Mouse (Mus musculus) ES-Bruce4 (cell line): Measurements from ENCODE around the gene Adamts10. TPM values are rescaled to one million over a fixed set of nuclear protein-coding genes. Genes with fewer than 3 reads are reported as not detected.

Source experiments
- H3K27ac ChIP-seq: 2 replicates; pipeline ENCODE4 v1.5.1; 2012; ENCODE audit warnings: low read length, inconsistent platforms; ENCODE audit not compliant: insufficient read depth
- H3K27me3 ChIP-seq: 2 replicates; pipeline ENCODE4 v1.6.1; 2012; ENCODE audit warnings: mild to moderate bottlenecking, low read length, inconsistent platforms; ENCODE audit not compliant: control insufficient read depth, poor library complexity, insufficient read depth, severe bottlenecking
- H3K36me3 ChIP-seq: 2 replicates; pipeline ENCODE4 v1.6.1; 2012; ENCODE audit warnings: inconsistent platforms, mild to moderate bottlenecking, low read length, moderate library complexity; ENCODE audit not compliant: control insufficient read depth, poor library complexity, insufficient read depth, severe bottlenecking
- H3K4me1 ChIP-seq: one replicate; pipeline ENCODE4 v1.8.1; 2011; ENCODE audit warnings: low read length; ENCODE audit not compliant: control insufficient read depth, insufficient read depth
- H3K4me3 ChIP-seq: 2 replicates; pipeline ENCODE4 v1.5.1; 2011; ENCODE audit warnings: low read depth, mild to moderate bottlenecking, low read length
- H3K9ac ChIP-seq: 2 replicates; pipeline ENCODE4 v1.6.1; 2012; ENCODE audit warnings: low read depth, mild to moderate bottlenecking, inconsistent platforms; ENCODE audit not compliant: poor library complexity, severe bottlenecking
- H3K9me3 ChIP-seq: replicated peaks from 2 replicates; pipeline ENCODE4 v1.6.1; 2012; ENCODE audit warnings: mild to moderate bottlenecking, low read length, inconsistent platforms; ENCODE audit not compliant: control insufficient read depth, poor library complexity, insufficient read depth, severe bottlenecking
- CTCF ChIP-seq: IDR thresholded peaks from one replicate; pipeline ENCODE4 v1.8.1; 2011; ENCODE audit warnings: low read depth, low read length
- EP300 ChIP-seq: IDR thresholded peaks from 2 replicates; pipeline ENCODE4 v1.6.1; 2011; ENCODE audit warnings: low read depth, low read length; ENCODE audit not compliant: insufficient read depth
- POLR2A ChIP-seq: IDR thresholded peaks from one replicate; pipeline ENCODE4 v1.8.1; 2011; ENCODE audit warnings: low read length; ENCODE audit not compliant: insufficient read depth
- polyA plus RNA-seq: library from polyadenylated mRNA; stranded (reverse); fragments of >200 nt; gene quantifications from 2 replicates; pipeline ENCODE4 v1.2.4, GENCODE M21; 2011; ENCODE audit warnings: low read depth; ENCODE audit not compliant: missing spikeins, insufficient read depth, insufficient read length

The Adamts10 gene
- polyA plus RNA-seq, 1 experiment = 12.7 TPM

DNA sequence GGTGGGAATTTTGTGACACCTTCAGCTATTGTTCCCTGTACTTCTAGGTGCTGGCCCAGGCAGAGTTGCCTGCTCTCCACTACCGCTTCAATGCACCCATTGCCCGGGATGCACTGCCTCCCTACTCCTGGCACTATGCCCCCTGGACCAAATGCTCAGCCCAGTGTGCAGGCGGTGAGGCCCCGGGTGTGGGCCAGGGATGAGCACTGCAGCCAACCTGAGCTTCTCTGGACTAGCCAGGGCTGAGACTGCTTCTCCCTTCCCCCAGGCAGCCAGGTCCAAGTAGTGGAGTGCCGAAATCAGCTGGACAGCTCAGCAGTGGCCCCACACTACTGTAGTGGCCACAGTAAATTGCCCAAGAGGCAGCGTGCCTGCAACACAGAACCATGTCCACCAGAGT is 25.2 kb downstream of the Adamts10 start:
- no peak overlapping the region for H3K4me3 ChIP-seq
- no peak overlapping the region for H3K27ac ChIP-seq
- no peaks in the 10 kb centered on the region for H3K27me3 ChIP-seq
- H3K36me3 ChIP-seq = no peaks in the 10 kb centered on the region
- no peaks in the 10 kb centered on the region for H3K4me1 ChIP-seq
- H3K9ac ChIP-seq = no peak overlapping the region
- TF ChIP-seq CTCF (no peak), POLR2A (no peak), EP300 (no peak)
- H3K9me3 ChIP-seq = no peaks in the 10 kb centered on the region

GRCm38 (mm10) chr17:33550388-33550787 is 26.4 kb downstream of the Adamts10 start:
- Histone ChIP-seq H3K36me3 (no peaks in the 10 kb centered on the region), H3K9me3 (no peaks in the 10 kb centered on the region), H3K4me1 (no peaks in the 10 kb centered on the region), H3K4me3 (no peak overlapping the region), H3K27ac (no peak overlapping the region), H3K27me3 (no peaks in the 10 kb centered on the region), H3K9ac (no peak overlapping the region)
- no peak for TF ChIP-seq POLR2A
- TF ChIP-seq CTCF = no peak
- no peak for TF ChIP-seq EP300

DNA sequence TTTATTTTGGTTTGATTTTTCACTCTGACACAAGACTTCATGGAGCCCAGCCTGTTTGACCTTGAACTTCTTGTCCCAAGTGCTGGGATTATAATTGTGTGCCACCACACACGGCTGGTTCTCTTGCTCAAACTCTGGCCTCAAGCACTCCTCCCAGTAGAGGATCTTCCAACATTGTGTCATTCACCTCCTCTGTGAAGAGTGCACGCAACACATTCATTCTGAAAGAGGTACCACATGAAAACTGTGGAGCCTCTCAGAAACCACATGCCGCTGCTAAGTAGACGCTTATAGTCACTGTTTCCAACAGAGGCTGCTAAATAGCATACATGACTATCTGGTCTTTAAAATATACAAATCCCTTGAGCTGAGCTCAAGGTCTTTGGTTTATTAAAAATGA is 28.1 kb downstream of the Adamts10 start:
- no peaks in the 10 kb centered on the region for H3K9me3 ChIP-seq
- TF ChIP-seq CTCF = no peak
- no peak for TF ChIP-seq POLR2A
- no peaks in the 10 kb centered on the region for H3K4me1 ChIP-seq
- no peak overlapping the region for H3K27ac ChIP-seq
- H3K36me3 ChIP-seq = no peaks in the 10 kb centered on the region
- H3K9ac ChIP-seq = no peak overlapping the region
- no peak overlapping the region for H3K4me3 ChIP-seq
- H3K27me3 ChIP-seq = no peaks in the 10 kb centered on the region

- no peak overlapping the region for H3K4me3 ChIP-seq
- H3K27ac ChIP-seq = no peak overlapping the region
- no peaks in the 10 kb centered on the region for H3K4me1 ChIP-seq
- H3K27me3 ChIP-seq = no peaks in the 10 kb centered on the region
- H3K36me3 ChIP-seq = no peaks in the 10 kb centered on the region
- no peaks in the 10 kb centered on the region for H3K9me3 ChIP-seq
- no peak overlapping the region for H3K9ac ChIP-seq
- TF ChIP-seq CTCF (peak; percentile 96), EP300 (no peak)
These were observed 29.0 kb downstream of the Adamts10 start for GRCm38 (mm10) chr17:33552964-33553363.

DNA sequence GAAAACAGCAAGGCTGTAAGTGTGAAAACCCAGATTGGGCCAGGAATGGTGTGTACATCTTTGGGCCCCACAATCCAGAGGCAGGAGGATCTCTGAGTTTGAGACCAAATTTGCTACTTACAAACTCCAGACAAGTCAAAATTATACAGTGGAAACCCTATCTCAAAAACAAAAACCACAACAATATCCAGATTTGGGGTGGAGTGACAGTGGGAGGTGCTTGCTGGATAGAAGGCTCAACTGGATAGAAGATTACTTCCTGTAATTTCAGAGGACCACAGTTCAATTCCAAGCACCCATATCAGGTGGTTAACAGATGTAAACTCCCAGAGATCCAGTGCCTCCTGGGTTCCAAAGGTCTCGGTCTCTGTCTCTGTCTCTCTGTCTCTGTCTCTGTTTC is 30.5 kb downstream of the Adamts10 start:
- H3K9me3 ChIP-seq = no peaks in the 10 kb centered on the region
- no peak overlapping the region for H3K4me3 ChIP-seq
- no peak overlapping the region for H3K9ac ChIP-seq
- H3K4me1 ChIP-seq = no peaks in the 10 kb centered on the region
- H3K27ac ChIP-seq = no peak overlapping the region
- H3K27me3 ChIP-seq = no peaks in the 10 kb centered on the region
- TF ChIP-seq CTCF = no peak
- TF ChIP-seq POLR2A = no peak
- no peak for TF ChIP-seq EP300
- H3K36me3 ChIP-seq = no peaks in the 10 kb centered on the region

- no peak within 1 kb of the TSS for H3K27ac ChIP-seq
- H3K36me3 ChIP-seq = no peaks in the 10 kb centered on the region
- no peak within 1 kb of the TSS for H3K9ac ChIP-seq
- no peaks in the 10 kb centered on the region for H3K9me3 ChIP-seq
- TF ChIP-seq POLR2A = no peak
- TF ChIP-seq EP300 = no peak
- TF ChIP-seq CTCF = no peak
- H3K4me3 ChIP-seq = no peak within 1 kb of the TSS
- H3K27me3 ChIP-seq = no peaks in the 10 kb centered on the region
- H3K4me1 ChIP-seq = no peaks in the 10 kb centered on the region
These were observed 31.3 kb downstream of the Adamts10 start, which contains the start of gene Myo1f for GRCm38 (mm10) chr17:33555223-33555855. Gene Myo1f (plus strand): TSS chr17:33555707.
